Mouse (Mus musculus): Measurements from ENCODE around the gene Prrt3.
A peak's percentile ranks its signal among the peaks of the same experiment; 100 is the strongest.

Prrt3 gene

GRCm38 (mm10) chr6:113501388-113502084, at the start of gene Prrt3:
Gene Prrt3 (minus strand): TSS chr6:113501931.
- peak; percentile 73 for DNase-seq (ENCODE audit: low spot score)

- DNase-seq (ENCODE audit: low spot score), result no peak
Measured at GRCm38 (mm10) chr6:113543906-113544481, 42.3 kb upstream of the Prrt3 start.

GRCm38 (mm10) chr6:113541610-113542009, 39.9 kb upstream of the Prrt3 start:
- no peak for DNase-seq (ENCODE audit: low spot score)

GRCm38 (mm10) chr6:113534886-113535285, 33.2 kb upstream of the Prrt3 start:
- no peak for DNase-seq (ENCODE audit: low spot score)

- DNase-seq (ENCODE audit: low spot score), result no peak
Measured at GRCm38 (mm10) chr6:113531840-113532404, 30.2 kb upstream of the Prrt3 start.

GRCm38 (mm10) chr6:113530932-113531839, 29.5 kb upstream of the Prrt3 start, which contains the start of the genes Emc3 and Fancd2:
Gene Emc3 (minus strand): TSS chr6:113531652.
Gene Fancd2 (plus strand): TSS chr6:113531682.
- peak; percentile 96 for DNase-seq (ENCODE audit: low spot score)

- DNase-seq (ENCODE audit: low spot score), result no peak
Measured at GRCm38 (mm10) chr6:113523420-113523819, 21.7 kb upstream of the Prrt3 start.

- no peak for DNase-seq (ENCODE audit: low spot score)
Measured at GRCm38 (mm10) chr6:113522310-113522709, 20.6 kb upstream of the Prrt3 start.

- no peak for DNase-seq (ENCODE audit: low spot score)
Measured at GRCm38 (mm10) chr6:113517434-113518080, 15.8 kb upstream of the Prrt3 start.

GRCm38 (mm10) chr6:113514600-113514999, 12.9 kb upstream of the Prrt3 start:
- DNase-seq (ENCODE audit: low spot score), result no peak

- DNase-seq (ENCODE audit: low spot score), result no peak
Measured at GRCm38 (mm10) chr6:113513944-113514343, 12.2 kb upstream of the Prrt3 start.

GRCm38 (mm10) chr6:113508947-113509280, 7.2 kb upstream of the Prrt3 start:
- DNase-seq (ENCODE audit: low spot score), result no peak

GRCm38 (mm10) chr6:113508272-113508946, 6.7 kb upstream of the Prrt3 start:
- no peak for DNase-seq (ENCODE audit: low spot score)

GRCm38 (mm10) chr6:113507130-113507529, 5.4 kb upstream of the Prrt3 start:
- DNase-seq (ENCODE audit: low spot score), result no peak

- no peak for DNase-seq (ENCODE audit: low spot score)
Measured at GRCm38 (mm10) chr6:113505689-113506088, 4.0 kb upstream of the Prrt3 start.

GRCm38 (mm10) chr6:113502801-113503200, 1.1 kb upstream of the Prrt3 start:
- no peak for DNase-seq (ENCODE audit: low spot score)

GRCm38 (mm10) chr6:113499346-113499745, 2.4 kb downstream of the Prrt3 start:
- no peak for DNase-seq (ENCODE audit: low spot score)

- no peak for DNase-seq (ENCODE audit: low spot score)
Measured at GRCm38 (mm10) chr6:113495071-113495675, 6.6 kb downstream of the Prrt3 start.

- DNase-seq (ENCODE audit: low spot score), result peak; percentile 81
Measured at GRCm38 (mm10) chr6:113494258-113494788, 7.4 kb downstream of the Prrt3 start.

GRCm38 (mm10) chr6:113492101-113492864, 9.4 kb downstream of the Prrt3 start:
- no peak for DNase-seq (ENCODE audit: low spot score)

All from embryo, embryonic 10 days (tissue).